ENCODE assay signal across 9 mouse cellular contexts in the genomic region with DNA sequence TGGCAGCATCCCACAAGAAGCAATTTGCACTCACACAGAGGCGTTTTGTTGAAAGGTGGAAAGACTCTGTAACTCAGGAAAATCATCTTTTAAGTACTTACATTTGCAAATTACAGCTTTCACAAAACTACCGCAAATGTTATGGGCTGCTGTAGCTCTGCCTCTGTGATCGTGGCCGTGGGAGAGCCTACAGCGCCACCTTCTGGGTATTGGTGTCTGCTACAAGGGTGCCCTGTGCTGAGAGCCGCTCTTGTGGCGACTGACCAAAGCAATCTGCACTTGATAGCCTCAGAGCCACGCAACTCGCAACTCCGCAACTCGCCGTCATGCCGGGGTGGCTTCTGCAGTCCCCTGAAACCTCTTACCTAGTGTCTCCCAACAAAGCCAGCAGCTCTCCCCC. TPM values are rescaled to one million over a fixed set of nuclear protein-coding genes. Genes with fewer than 3 reads are reported as not detected.
DNase-seq lines count a peak whose midpoint lies in the region; ATAC-seq and TF ChIP-seq lines count a peak whose summit lies in the region.
"Had no signal": no experiment of that assay in that cellular context is flagged by ENCODE, and none has a peak within 500 bp of the region (broad histone marks: within the 10 kb centered on the region; RNA-seq: fewer than 3 reads in every experiment).

No protein-coding gene starts in this region.

- peak; percentile 61 for TF ChIP-seq CTCF in lung, adult 2 months (IDR thresholded peaks at IDR 0.05; ENCODE audit: insufficient read depth, low read length)

- peaks cover 22% of the 10 kb centered on the region for H3K27me3 ChIP-seq in hindbrain, embryonic 10.5 days (ENCODE audit: insufficient read depth, poor library complexity, severe bottlenecking)
- peaks cover 25% of the 10 kb centered on the region for H3K27me3 ChIP-seq in limb, embryonic 10.5 days (ENCODE audit: low read depth, poor library complexity, severe bottlenecking)

- WGBS in lung, adult 2 months: 6% methylated on average over 13 of the region's 13 CpGs
- 6% methylated on average over 13 of the region's 13 CpGs for WGBS in hindbrain, embryonic 10.5 days
- 10% methylated on average over 13 of the region's 13 CpGs for WGBS in limb, embryonic 10.5 days

- no peak overlapping the region for H3K4me3 ChIP-seq in lung, adult 2 months (replicated peaks; ENCODE audit: extremely low read depth, low read depth, low read length)
- peak overlapping the region; percentile 20; the same call in 1 of the 2 replicates for H3K4me3 ChIP-seq in hindbrain, embryonic 10.5 days
- H3K4me3 ChIP-seq in limb, embryonic 10.5 days: no peak overlapping the region
- H3K4me3 ChIP-seq: erythroblast, embryonic 14.5 days had no signal

- no peak for TF ChIP-seq POLR2A in lung, adult 2 months (IDR thresholded peaks at IDR 0.05; ENCODE audit: borderline replicate concordance, extremely low read depth, low read depth, low read length)

- H3K9me3 ChIP-seq in hindbrain, embryonic 10.5 days: no peaks in the 10 kb centered on the region
- H3K9me3 ChIP-seq in limb, embryonic 10.5 days (replicated peaks): no peaks in the 10 kb centered on the region

- H3K4me1 ChIP-seq in lung, adult 2 months (ENCODE audit: control insufficient read depth, insufficient read depth, low read length): no peaks in the 10 kb centered on the region
- peaks cover 17% of the 10 kb centered on the region for H3K4me1 ChIP-seq in hindbrain, embryonic 10.5 days (replicated peaks)
- peaks cover 4% of the 10 kb centered on the region; the same call in 1 of the 2 replicates for H3K4me1 ChIP-seq in limb, embryonic 10.5 days

- DNase-seq in lung, adult 2 months: peak; percentile 32
- DNase-seq in lung, adult 18-20 months: no peak
- peak; percentile 63 to 72 for DNase-seq in adrenal gland, adult 18-20 months (ENCODE audit: low spot score in 2 of 2)
- peak; percentile 80 for DNase-seq in embryo, embryonic 11 days
- peak; percentile 76 for DNase-seq in hindbrain, embryonic 10.5 days (ENCODE audit: low spot score)
- peak; percentile 75 for DNase-seq in limb, embryonic 10.5 days (ENCODE audit: low spot score)
- peak; percentile 68 for DNase-seq in neural tube, embryonic 10.5 days (ENCODE audit: extremely low spot score, low spot score)

- no peaks in the 10 kb centered on the region for H3K36me3 ChIP-seq in hindbrain, embryonic 10.5 days
- H3K36me3 ChIP-seq in limb, embryonic 10.5 days: no peaks in the 10 kb centered on the region

- H3K27ac ChIP-seq in hindbrain, embryonic 10.5 days: no peak overlapping the region
- no peak overlapping the region for H3K27ac ChIP-seq in limb, embryonic 10.5 days

- no peak for ATAC-seq in activated CD4-positive, CD25-positive, alpha-beta regulatory T cell, adult 4 months

RNA-seq across cellular contexts. Expression of gene Fam210b, which starts 16.2 kb away (rescaled TPM):
- 21.3 and 25.4 TPM in 2 replicates for polyA plus RNA-seq in lung, adult 2 months (2012; rRNA removed)
- total RNA-seq in adrenal gland, adult 18-20 months (2021): 10 to 100 TPM; 17.5 to 25.9 TPM
- polyA plus RNA-seq in hindbrain, embryonic 10.5 days (2016; fragmentation: Nextera tagmentation; extraction: Ambion mirVana): 32.6 and 34.0 TPM in 2 replicates
- polyA plus RNA-seq in limb, embryonic 10.5 days (2016; fragmentation: Nextera tagmentation; extraction: Ambion mirVana): 10.7 and 13.7 TPM in 2 replicates
- polyA plus RNA-seq in activated CD4-positive, CD25-positive, alpha-beta regulatory T cell, adult 4 months (2017; shearing (Covaris generic)): 10 to 100 TPM in 1 of 2 experiments, 1 to 10 TPM in 1; 8.5 to 10.6 TPM

RNA-seq across cellular contexts. Expression of gene Aurka, which starts 41.2 kb away (rescaled TPM):
- polyA plus RNA-seq in lung, adult 2 months (2012; rRNA removed): 1.0 and 2.0 TPM in 2 replicates
- 1 to 10 TPM; 1.1 to 2.5 TPM for total RNA-seq in adrenal gland, adult 18-20 months (2021)
- polyA plus RNA-seq in hindbrain, embryonic 10.5 days (2016; fragmentation: Nextera tagmentation; extraction: Ambion mirVana): 168 and 202 TPM in 2 replicates
- polyA plus RNA-seq in limb, embryonic 10.5 days (2016; fragmentation: Nextera tagmentation; extraction: Ambion mirVana): 223 and 238 TPM in 2 replicates
- polyA plus RNA-seq in activated CD4-positive, CD25-positive, alpha-beta regulatory T cell, adult 4 months (2017; shearing (Covaris generic)): 10 to 100 TPM; 14.6 to 18.4 TPM

RNA-seq across cellular contexts. Expression of gene Cstf1, which starts 41.3 kb away (rescaled TPM):
- polyA plus RNA-seq in lung, adult 2 months (2012; rRNA removed): 22.4 and 23.1 TPM in 2 replicates
- 10 to 100 TPM; 33.2 to 33.4 TPM for total RNA-seq in adrenal gland, adult 18-20 months (2021)
- polyA plus RNA-seq in hindbrain, embryonic 10.5 days (2016; fragmentation: Nextera tagmentation; extraction: Ambion mirVana): 49.7 and 54.8 TPM in 2 replicates
- polyA plus RNA-seq in limb, embryonic 10.5 days (2016; fragmentation: Nextera tagmentation; extraction: Ambion mirVana): 59.7 and 61.5 TPM in 2 replicates
- 10 to 100 TPM; 32.3 to 35.7 TPM for polyA plus RNA-seq in activated CD4-positive, CD25-positive, alpha-beta regulatory T cell, adult 4 months (2017; shearing (Covaris generic))

Comparison
In these comparisons a context has a peak if more than half of its experiments do, and no peak if none do; other contexts are left out.
1. DNase-seq: peak in lung, adult 2 months (single experiment), adrenal gland, adult 18-20 months (2 of 2), embryo, embryonic 11 days (single experiment), hindbrain, embryonic 10.5 days (single experiment), limb, embryonic 10.5 days (single experiment) and neural tube, embryonic 10.5 days (single experiment); none in lung, adult 18-20 months (0 of 2).